Comparison of ENCODE assay signal across 12 mouse cellular contexts in the genomic region with DNA sequence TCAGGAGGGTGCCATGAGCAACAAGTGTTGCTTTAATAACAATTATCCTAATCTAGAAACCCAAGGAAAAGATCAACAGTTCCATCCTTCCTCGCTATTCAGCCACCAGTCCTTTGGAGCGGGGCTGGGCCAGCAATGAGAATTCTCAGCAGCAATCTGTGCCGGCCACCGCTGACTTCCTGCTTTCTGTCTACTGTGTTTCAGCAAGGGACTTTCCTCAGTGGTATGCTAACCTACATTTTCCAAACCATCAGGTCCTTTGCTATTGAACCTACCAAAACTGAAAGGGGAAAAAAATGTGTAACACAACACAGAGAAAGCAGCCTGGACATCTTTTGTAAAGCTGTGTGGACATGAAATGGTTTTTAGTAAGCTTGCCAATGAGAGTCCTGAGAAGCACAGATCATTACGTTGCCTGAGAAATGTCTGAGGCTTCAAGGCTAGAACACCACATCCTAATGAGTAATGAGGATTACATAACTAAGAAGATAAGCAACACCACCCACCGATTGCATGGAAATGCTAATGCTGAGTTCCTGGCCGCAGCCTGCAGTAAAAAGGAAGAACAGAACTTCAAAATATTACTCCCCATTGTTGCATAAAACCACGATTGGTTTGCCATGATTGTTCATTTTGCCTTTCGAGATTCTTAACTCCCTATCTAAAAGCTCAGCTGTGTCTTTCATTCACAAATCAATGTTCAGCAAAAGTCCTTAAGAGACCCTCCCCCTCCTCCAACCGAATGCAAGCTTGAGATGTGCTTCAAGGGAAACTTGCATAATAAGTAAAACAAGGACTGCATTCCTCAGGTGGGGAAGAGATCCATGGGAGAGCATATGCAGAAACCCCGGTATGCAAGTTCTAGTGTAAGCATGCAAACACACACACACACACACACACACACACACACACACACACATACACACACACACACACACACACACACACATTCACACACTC.
DNase-seq lines count a peak whose midpoint lies in the region; ATAC-seq and TF ChIP-seq lines count a peak whose summit lies in the region.
"Had no signal": no experiment of that assay in that cellular context is flagged by ENCODE, and none has a peak within 500 bp of the region (broad histone marks: within the 10 kb centered on the region; RNA-seq: fewer than 3 reads in every experiment).

No protein-coding gene starts in this region.

- in situ Hi-C loops in CH12.LX (cut with MboI; ENCODE audit: low pct_ligation_motif_present, low pct_unique_long_range_greater_than_20kb, low sequenced_read_pairs), result no loop called here

- H3K9me3 ChIP-seq in CH12.LX (replicated peaks; ENCODE audit: low read length), result no peaks in the 10 kb centered on the region
- H3K9me3 ChIP-seq in hindbrain, embryonic 12.5 days (replicated peaks), result no peaks in the 10 kb centered on the region
- H3K9me3 ChIP-seq in kidney, embryonic 14.5 days (ENCODE audit: control insufficient read depth, low read length), result no peaks in the 10 kb centered on the region
- H3K9me3 ChIP-seq: forebrain, embryonic 12.5 days; liver, embryonic 12.5 days had no signal

- peaks cover 18 to 30% of the 10 kb centered on the region in 2 experiments for H3K4me1 ChIP-seq in CH12.LX (ENCODE audit: control insufficient read depth in 1 of 2, insufficient read depth in 2 of 2)
- no peaks in the 10 kb centered on the region for H3K4me1 ChIP-seq in hindbrain, embryonic 12.5 days
- no peaks in the 10 kb centered on the region for H3K4me1 ChIP-seq in kidney, embryonic 14.5 days (ENCODE audit: control insufficient read depth, insufficient read depth, low read length)
- H3K4me1 ChIP-seq: liver, embryonic 12.5 days had no signal

- H3K27me3 ChIP-seq in CH12.LX (replicated peaks), result no peaks in the 10 kb centered on the region
- no peaks in the 10 kb centered on the region for H3K27me3 ChIP-seq in hindbrain, embryonic 12.5 days
- H3K27me3 ChIP-seq in kidney, embryonic 14.5 days (ENCODE audit: control insufficient read depth, insufficient read depth, low read length), result no peaks in the 10 kb centered on the region
- H3K27me3 ChIP-seq: forebrain, embryonic 12.5 days; liver, embryonic 12.5 days had no signal

- peak; percentile 4 to 6 for DNase-seq in heart, postnatal 10 days
- DNase-seq in heart, postnatal 4 days, result no peak
- DNase-seq in CH12.LX (ENCODE audit: extremely low read depth), result peak; percentile 71
- DNase-seq in brain, embryonic 14.5 days (ENCODE audit: low read depth), result peak; percentile 8
- peak; percentile 48 for DNase-seq in lung, postnatal 25 days (ENCODE audit: low spot score)
- DNase-seq in spleen, postnatal 4 days (ENCODE audit: low spot score in 2 of 2), result no peak
- DNase-seq: cerebellum, adult 2 months had no signal

- 49% methylated on average over 11 of the region's 11 CpGs for WGBS in hindbrain, embryonic 12.5 days
- 50% methylated on average over 11 of the region's 11 CpGs for WGBS in kidney, embryonic 14.5 days

- dilution Hi-C loops in CH12.LX (cut with MboI; ENCODE audit: extremely low pct_ligation_motif_present, extremely low pct_unique_long_range_greater_than_20kb, low sequenced_read_pairs), result no loop called here

- H3K9ac ChIP-seq in CH12.LX (ENCODE audit: insufficient read depth, low read depth), result no peak overlapping the region
- no peak overlapping the region for H3K9ac ChIP-seq in hindbrain, embryonic 12.5 days
- no peak overlapping the region for H3K9ac ChIP-seq in kidney, embryonic 14.5 days (ENCODE audit: low read depth, low read length)
- H3K9ac ChIP-seq: forebrain, embryonic 12.5 days; liver, embryonic 12.5 days had no signal

- no peaks in the 10 kb centered on the region for H3K79me2 ChIP-seq in CH12.LX (replicated peaks; ENCODE audit: control insufficient read depth, extremely low read depth, insufficient read depth, poor library complexity, severe bottlenecking)

- TF ChIP-seq EP300 in CH12.LX (IDR thresholded peaks at IDR 0.05; ENCODE audit: low read length), result peak; percentile 65

- H3K4me2 ChIP-seq in CH12.LX (ENCODE audit: insufficient read depth, low read depth, poor library complexity, severe bottlenecking), result peak overlapping the region; percentile 86
- H3K4me2 ChIP-seq in hindbrain, embryonic 12.5 days (replicated peaks), result no peak overlapping the region
- no peak overlapping the region for H3K4me2 ChIP-seq in kidney, embryonic 14.5 days (replicated peaks; ENCODE audit: low read depth, low read length)
- H3K4me2 ChIP-seq: forebrain, embryonic 12.5 days; liver, embryonic 12.5 days had no signal

- intact Hi-C loops in heart, postnatal 10 days (cut with DNase I), result no loop called here

- peak overlapping the region in 1 of 3 experiments; percentile 14 for H3K4me3 ChIP-seq in CH12.LX (replicated peaks in 1 of 3; ENCODE audit: low read depth in 2 of 3, low read length in 2 of 3, poor library complexity in 1 of 3)
- H3K4me3 ChIP-seq in hindbrain, embryonic 12.5 days, result no peak overlapping the region
- no peak overlapping the region for H3K4me3 ChIP-seq in kidney, embryonic 14.5 days (ENCODE audit: low read length)
- H3K4me3 ChIP-seq: forebrain, embryonic 12.5 days; layer of hippocampus, adult 2 months; liver, embryonic 12.5 days had no signal

- TF ChIP-seq RAD21 in CH12.LX (IDR thresholded peaks at IDR 0.05; ENCODE audit: low read depth, low read length), result no peak

- peak overlapping the region; percentile 51 for H3K27ac ChIP-seq in CH12.LX (ENCODE audit: insufficient read depth, low read depth)
- no peak overlapping the region for H3K27ac ChIP-seq in hindbrain, embryonic 12.5 days
- no peak overlapping the region for H3K27ac ChIP-seq in kidney, embryonic 14.5 days (ENCODE audit: low read depth, low read length)
- H3K27ac ChIP-seq: forebrain, embryonic 12.5 days; layer of hippocampus, adult 2 months; liver, embryonic 12.5 days had no signal

- no peak for TF ChIP-seq CTCF in CH12.LX (conservative IDR thresholded peaks at IDR 0.05 in 1 of 2, IDR thresholded peaks at IDR 0.05 in 1 of 2; ENCODE audit: low read depth in 2 of 2, low read length in 2 of 2)
- TF ChIP-seq CTCF in brain, embryonic 14.5 days (IDR thresholded peaks at IDR 0.05; ENCODE audit: borderline replicate concordance, extremely low read depth, insufficient read depth, insufficient read length), result no peak

- no peak for TF ChIP-seq POLR2A in CH12.LX (IDR thresholded peaks at IDR 0.05; ENCODE audit: low read depth, low read length)
- no peak for TF ChIP-seq POLR2A in brain, embryonic 14.5 days (IDR thresholded peaks at IDR 0.05; ENCODE audit: borderline replicate concordance, extremely low read depth, insufficient read depth, insufficient read length, poor library complexity, severe bottlenecking)

- H3K36me3 ChIP-seq in CH12.LX (replicated peaks in 1 of 2; ENCODE audit: control insufficient read depth in 1 of 2, insufficient read depth in 1 of 2, low read length in 1 of 2), result no peaks in the 10 kb centered on the region
- no peaks in the 10 kb centered on the region for H3K36me3 ChIP-seq in hindbrain, embryonic 12.5 days
- H3K36me3 ChIP-seq in kidney, embryonic 14.5 days (ENCODE audit: control insufficient read depth, insufficient read depth, low read length), result no peaks in the 10 kb centered on the region
- H3K36me3 ChIP-seq: forebrain, embryonic 12.5 days; liver, embryonic 12.5 days had no signal

- ATAC-seq in hindbrain, embryonic 12.5 days (ENCODE audit: low FRiP score), result no peak
- ATAC-seq in kidney, embryonic 14.5 days (ENCODE audit: low FRiP score, low TSS enrichment), result no peak
- ATAC-seq: liver, embryonic 12.5 days had no signal

TF ChIP-seq in CH12.LX, 34 proteins besides CTCF, POLR2A, EP300 and RAD21:
- TF ChIP-seq MAFK (IDR thresholded peaks at IDR 0.05; ENCODE audit: insufficient replicate concordance, low read length), result no peak
- TF ChIP-seq MEF2A (IDR thresholded peaks at IDR 0.05; ENCODE audit: borderline replicate concordance, low read depth, low read length), result peak; percentile 42; the same call in 1 of the 2 replicates
- peak; percentile 88 for TF ChIP-seq ELF1 (IDR thresholded peaks at IDR 0.05; ENCODE audit: low read depth, low read length)
- peak; percentile 52 for TF ChIP-seq IRF4 (IDR thresholded peaks at IDR 0.05; ENCODE audit: low read depth, low read length)
- TF ChIP-seq ZNF384 (IDR thresholded peaks at IDR 0.05; ENCODE audit: low read depth, low read length), result peak; percentile 66
- TF ChIP-seq BHLHE40 (IDR thresholded peaks at IDR 0.05; ENCODE audit: low read depth, low read length), result peak; percentile 14; the same call in 1 of the 2 replicates
- TF ChIP-seq HCFC1 (IDR thresholded peaks at IDR 0.05; ENCODE audit: low read depth, low read length), result no peak
- no peak for TF ChIP-seq SIN3A (IDR thresholded peaks at IDR 0.05; ENCODE audit: low read length)
- TF ChIP-seq ETS1 (conservative IDR thresholded peaks at IDR 0.05; ENCODE audit: low read depth, low read length), result 0 out of 2 replicates have a peak, but pooled peaks have one; percentile 44
- peak; percentile 33; the same call in 1 of the 2 replicates for TF ChIP-seq TCF12 (IDR thresholded peaks at IDR 0.05; ENCODE audit: low read depth, low read length)
- TF ChIP-seq USF2 (conservative IDR thresholded peaks at IDR 0.05; ENCODE audit: low read depth, low read length), result no peak

Comparison
In these comparisons a context has a peak if more than half of its experiments do, and no peak if none do; other contexts are left out.
1. DNase-seq: peak in heart, postnatal 10 days (2 of 2), CH12.LX (single experiment), brain, embryonic 14.5 days (single experiment) and lung, postnatal 25 days (single experiment); none in heart, postnatal 4 days (single experiment) and spleen, postnatal 4 days (0 of 2).